8 mouse cellular contexts compared by ENCODE assay signal in genomic region chr14:88469361-88469760, GRCm38 (mm10). TPM values are rescaled to one million over a fixed set of nuclear protein-coding genes. Genes with fewer than 3 reads are reported as not detected.
A peak's percentile ranks its signal among the peaks of the same experiment; 100 is the strongest.
DNase-seq lines count a peak whose midpoint lies in the region; ATAC-seq and TF ChIP-seq lines count a peak whose summit lies in the region.
"Had no signal": no experiment of that assay in that cellular context is flagged by ENCODE, and none has a peak within 500 bp of the region (broad histone marks: within the 10 kb centered on the region; RNA-seq: fewer than 3 reads in every experiment).

No protein-coding gene starts in this region.

- TF ChIP-seq CTCF in lung, adult 2 months (IDR thresholded peaks at IDR 0.05; ENCODE audit: insufficient read depth, low read length) = no peak

- no peak for TF ChIP-seq POLR2A in lung, adult 2 months (IDR thresholded peaks at IDR 0.05; ENCODE audit: borderline replicate concordance, extremely low read depth, low read depth, low read length)
- no peak for TF ChIP-seq POLR2A in myocyte (IDR thresholded peaks at IDR 0.05; ENCODE audit: insufficient read length, low read depth)

- H3K36me3 ChIP-seq in lung, embryonic 15.5 days = no peaks in the 10 kb centered on the region
- H3K36me3 ChIP-seq in forebrain, embryonic 12.5 days (replicated peaks) = no peaks in the 10 kb centered on the region
- no peaks in the 10 kb centered on the region for H3K36me3 ChIP-seq in intestine, embryonic 14.5 days (ENCODE audit: control insufficient read depth, insufficient read depth, low read length)
- H3K36me3 ChIP-seq in myocyte (ENCODE audit: control insufficient read depth, insufficient read depth) = no peaks in the 10 kb centered on the region

- H3K4me3 ChIP-seq in lung, embryonic 15.5 days = peak overlapping the region; percentile 49
- no peak overlapping the region for H3K4me3 ChIP-seq in lung, adult 2 months (replicated peaks; ENCODE audit: extremely low read depth, low read depth, low read length)
- H3K4me3 ChIP-seq in forebrain, embryonic 12.5 days (replicated peaks) = peak overlapping the region; percentile 49
- H3K4me3 ChIP-seq in intestine, embryonic 14.5 days (ENCODE audit: low read depth, low read length) = peak overlapping the region; percentile 42
- peak overlapping the region; percentile 19 for H3K4me3 ChIP-seq in myocyte

- WGBS in lung, embryonic 15.5 days = 3% methylated on average over 18 of the region's 18 CpGs
- 5% methylated on average over 18 of the region's 18 CpGs for WGBS in lung, adult 2 months
- 3% methylated on average over 18 of the region's 18 CpGs for WGBS in forebrain, embryonic 12.5 days
- 2% methylated on average over 18 of the region's 18 CpGs for WGBS in intestine, embryonic 14.5 days

- H3ac ChIP-seq in myocyte (ENCODE audit: control insufficient read depth, insufficient read length) = no peak overlapping the region

- H3K27ac ChIP-seq in lung, embryonic 15.5 days = no peak overlapping the region
- no peak overlapping the region for H3K27ac ChIP-seq in forebrain, embryonic 12.5 days
- no peak overlapping the region for H3K27ac ChIP-seq in intestine, embryonic 14.5 days (ENCODE audit: low read depth)

- H3K9me3 ChIP-seq in lung, embryonic 15.5 days = no peaks in the 10 kb centered on the region
- H3K9me3 ChIP-seq in forebrain, embryonic 12.5 days = no peaks in the 10 kb centered on the region
- no peaks in the 10 kb centered on the region for H3K9me3 ChIP-seq in intestine, embryonic 14.5 days (ENCODE audit: control insufficient read depth, low read length)

- 0 out of 2 replicates have a peak overlapping the region, but pooled peaks have one; percentile 11 for H3K9ac ChIP-seq in lung, embryonic 15.5 days
- peak overlapping the region; percentile 26; the same call in 1 of the 2 replicates for H3K9ac ChIP-seq in forebrain, embryonic 12.5 days
- peak overlapping the region; percentile 13; the same call in 1 of the 2 replicates for H3K9ac ChIP-seq in intestine, embryonic 14.5 days (ENCODE audit: low read length)

- peaks cover 20% of the 10 kb centered on the region; the same call in 1 of the 2 replicates for H3K27me3 ChIP-seq in lung, embryonic 15.5 days
- peaks cover 29% of the 10 kb centered on the region; the same call in 1 of the 2 replicates for H3K27me3 ChIP-seq in forebrain, embryonic 12.5 days
- H3K27me3 ChIP-seq in intestine, embryonic 14.5 days (replicated peaks; ENCODE audit: control insufficient read depth, insufficient read depth, low read length) = no peaks in the 10 kb centered on the region
- H3K27me3 ChIP-seq in myocyte (ENCODE audit: control insufficient read depth, insufficient read depth, insufficient read length) = no peaks in the 10 kb centered on the region

- H3K4me2 ChIP-seq in lung, embryonic 15.5 days = peak overlapping the region; percentile 82
- peak overlapping the region; percentile 86 for H3K4me2 ChIP-seq in forebrain, embryonic 12.5 days
- peak overlapping the region; percentile 75 for H3K4me2 ChIP-seq in intestine, embryonic 14.5 days (ENCODE audit: low read length)
- H3K4me2 ChIP-seq in myocyte (ENCODE audit: low read depth) = peak overlapping the region; percentile 13

- ATAC-seq in lung, embryonic 15.5 days (ENCODE audit: borderline replicate concordance, extremely low read depth, low FRiP score, low TSS enrichment) = peak; percentile 31; the same call in 1 of the 2 replicates
- peak; percentile 69 for ATAC-seq in forebrain, embryonic 12.5 days (ENCODE audit: low FRiP score)
- ATAC-seq in intestine, embryonic 14.5 days (replicated peaks; ENCODE audit: low FRiP score, low TSS enrichment, low read depth) = peak; percentile 28; the same call in 1 of the 2 replicates
- no peak for ATAC-seq in inflammation-experienced regulatory T-cells, adult 6 months
- no peak for ATAC-seq in megakaryocyte progenitor cell, adult 5-6 weeks (replicated peaks; ENCODE audit: poor library complexity)

- no peaks in the 10 kb centered on the region for H3K79me2 ChIP-seq in myocyte (ENCODE audit: control insufficient read depth, insufficient read depth)

- no peak for DNase-seq in lung, adult 2 months
- peak; percentile 59 for DNase-seq in intestine, embryonic 14.5 days (ENCODE audit: low spot score)

- peaks cover 14% of the 10 kb centered on the region; the same call in 1 of the 2 replicates for H3K4me1 ChIP-seq in lung, embryonic 15.5 days
- H3K4me1 ChIP-seq in lung, adult 2 months (ENCODE audit: control insufficient read depth, insufficient read depth, low read length) = no peaks in the 10 kb centered on the region
- H3K4me1 ChIP-seq in forebrain, embryonic 12.5 days = peaks cover 23% of the 10 kb centered on the region
- H3K4me1 ChIP-seq in intestine, embryonic 14.5 days (replicated peaks; ENCODE audit: control insufficient read depth, insufficient read depth, low read length) = no peaks in the 10 kb centered on the region

TF ChIP-seq in myocyte, 11 proteins besides CTCF, POLR2A, EP300 and RAD21:
- TF ChIP-seq MYOD1 (IDR thresholded peaks at IDR 0.05; ENCODE audit: control insufficient read depth in 1 of 3, insufficient read length in 2 of 3, low read depth in 2 of 3) = no peak
- no peak for TF ChIP-seq MYOG (IDR thresholded peaks at IDR 0.05; ENCODE audit: control insufficient read depth in 1 of 3, insufficient read depth in 1 of 3, insufficient read length in 2 of 3, low read depth in 2 of 3)
- TF ChIP-seq SRF (IDR thresholded peaks at IDR 0.05; ENCODE audit: control insufficient read depth, insufficient read length, low read depth) = no peak
- no peak for TF ChIP-seq POLR2AphosphoS2 (IDR thresholded peaks at IDR 0.05; ENCODE audit: insufficient read length, low read depth)
- no peak for TF ChIP-seq CEBPB (IDR thresholded peaks at IDR 0.05; ENCODE audit: insufficient read depth, poor library complexity, severe bottlenecking)
- TF ChIP-seq TCF3 (IDR thresholded peaks at IDR 0.05; ENCODE audit: insufficient read length, low read depth) = no peak
- no peak for TF ChIP-seq REST (IDR thresholded peaks at IDR 0.05; ENCODE audit: insufficient read depth, insufficient read length)
- TF ChIP-seq USF1 (IDR thresholded peaks at IDR 0.05; ENCODE audit: low read depth) = no peak
- TF ChIP-seq TCF12 (IDR thresholded peaks at IDR 0.05; ENCODE audit: insufficient read depth, poor library complexity, severe bottlenecking) = no peak
- TF ChIP-seq MAX (IDR thresholded peaks at IDR 0.05; ENCODE audit: low read depth) = no peak

RNA-seq across cellular contexts. Expression of gene Pcdh20, which starts 1.8 kb away (rescaled TPM):
- polyA plus RNA-seq in lung, embryonic 15.5 days (2015; fragmentation: Nextera tagmentation; extraction: Ambion mirVana) = 3.4 and 3.8 TPM in 2 replicates
- 0.11 and 0.17 TPM in 2 replicates for polyA plus RNA-seq in lung, adult 2 months (2012; rRNA removed)
- 2.0 and 2.6 TPM in 2 replicates for polyA plus RNA-seq in forebrain, embryonic 12.5 days (2016; fragmentation: Nextera tagmentation; extraction: Ambion mirVana)
- polyA plus RNA-seq in intestine, embryonic 14.5 days (2014; fragmentation: Nextera tagmentation; extraction: Ambion mirVana) = 2.0 and 2.7 TPM in 2 replicates
- 0.05 TPM for polyA plus RNA-seq in myocyte (2012; fragmentation: generic; extraction: Trizol)
- not detected for polyA plus RNA-seq in inflammation-experienced regulatory T-cells, adult 6 months (2017; shearing (Covaris generic))
- not detected in 2 replicates for total RNA-seq in megakaryocyte progenitor cell, adult 5-6 weeks (2015)
- total RNA-seq in megakaryocyte progenitor cell, adult 5-6 weeks (2017) = not detected in 2 replicates
- polyA plus RNA-seq: liver, adult 2 months had no signal

Comparison
In these comparisons a context has a peak if more than half of its experiments do, and no peak if none do; other contexts are left out.
1. ATAC-seq: peak in lung, embryonic 15.5 days (single experiment), forebrain, embryonic 12.5 days (single experiment) and intestine, embryonic 14.5 days (single experiment); none in inflammation-experienced regulatory T-cells, adult 6 months (single experiment) and megakaryocyte progenitor cell, adult 5-6 weeks (single experiment).
2. H3K4me2 ChIP-seq: peak in every context shown above with its lines; median percentile 86 in forebrain, embryonic 12.5 days; 82 in lung, embryonic 15.5 days; 75 in intestine, embryonic 14.5 days; 13 in myocyte.
3. Peak in every context shown above with its lines, with median percentiles within 50 percentile points of each other: H3K9ac ChIP-seq.